Mouse (Mus musculus): ENCODE results near the gene BC053393. TPM values are rescaled to one million over a fixed set of nuclear protein-coding genes. Genes with fewer than 3 reads are reported as not detected.

The BC053393 gene
- polyA plus RNA-seq, 1 experiment from 2014 or later: 0.38 TPM

Other genes starting within 250 kb of the BC053393 start
- gene Itk, start 182.0 kb upstream of the BC053393 start, polyA plus RNA-seq (2016; fragmentation: Nextera tagmentation; extraction: Ambion mirVana): not detected in 2 replicates
- gene Fam71b, start 175.0 kb upstream of the BC053393 start, polyA plus RNA-seq (2016; fragmentation: Nextera tagmentation; extraction: Ambion mirVana): not detected in 2 replicates
- 54.9 and 56.8 TPM in 2 replicates for gene Med7, start 134.6 kb upstream of the BC053393 start, polyA plus RNA-seq (2016; fragmentation: Nextera tagmentation; extraction: Ambion mirVana)
- gene Havcr2, start 116.6 kb upstream of the BC053393 start, polyA plus RNA-seq (2016; fragmentation: Nextera tagmentation; extraction: Ambion mirVana): 0.10 and 0.19 TPM in 2 replicates
- not detected in 2 replicates for gene Gm12169, start 47.3 kb upstream of the BC053393 start, polyA plus RNA-seq (2016; fragmentation: Nextera tagmentation; extraction: Ambion mirVana)
- not detected in 2 replicates for gene Dppa1, start 57.7 kb downstream of the BC053393 start, polyA plus RNA-seq (2016; fragmentation: Nextera tagmentation; extraction: Ambion mirVana)
- gene Timd2, start 135.5 kb downstream of the BC053393 start, polyA plus RNA-seq (2016; fragmentation: Nextera tagmentation; extraction: Ambion mirVana): 0.14 TPM in 1 of 2 replicates, not detected in the other
- not detected in 2 replicates for gene Havcr1, start 163.5 kb downstream of the BC053393 start, polyA plus RNA-seq (2016; fragmentation: Nextera tagmentation; extraction: Ambion mirVana)
- 0.23 TPM in 1 of 2 replicates, not detected in the other for gene Timd4, start 239.3 kb downstream of the BC053393 start, polyA plus RNA-seq (2016; fragmentation: Nextera tagmentation; extraction: Ambion mirVana)